7 mouse cellular contexts compared by ENCODE assay signal in genomic region chr2:92389645-92390044, GRCm38 (mm10). TPM values are rescaled to one million over a fixed set of nuclear protein-coding genes. Genes with fewer than 3 reads are reported as not detected.
DNase-seq lines count a peak whose midpoint lies in the region; ATAC-seq and TF ChIP-seq lines count a peak whose summit lies in the region.

No protein-coding gene starts in this region.

- H3K27me3 ChIP-seq in liver, adult 2 months (ENCODE audit: control insufficient read depth, insufficient read depth, low read length), result peaks cover 16% of the 10 kb centered on the region
- H3K27me3 ChIP-seq in limb, embryonic 10.5 days (ENCODE audit: low read depth, poor library complexity, severe bottlenecking), result peaks cover 18% of the 10 kb centered on the region
- H3K27me3 ChIP-seq in neural tube, embryonic 15.5 days (replicated peaks), result no peaks in the 10 kb centered on the region

- 56% methylated on average over 10 of the region's 10 CpGs for WGBS in liver, adult 2 months
- WGBS in limb, embryonic 10.5 days, result 6% methylated on average over 10 of the region's 10 CpGs
- WGBS in neural tube, embryonic 15.5 days, result 2% methylated on average over 10 of the region's 10 CpGs

- H3K9ac ChIP-seq in liver, adult 2 months (ENCODE audit: low read depth, low read length), result no peak overlapping the region
- H3K9ac ChIP-seq in neural tube, embryonic 15.5 days (replicated peaks), result peak overlapping the region; percentile 84; the same call in 1 of the 2 replicates

- no peak; the same call in 1 of the 2 replicates for ATAC-seq in neural tube, embryonic 15.5 days (ENCODE audit: low FRiP score)

- H3K36me3 ChIP-seq in liver, adult 2 months (ENCODE audit: control insufficient read depth, insufficient read depth, low read length), result no peaks in the 10 kb centered on the region
- H3K36me3 ChIP-seq in limb, embryonic 10.5 days, result peaks cover 34% of the 10 kb centered on the region
- peaks cover 30% of the 10 kb centered on the region for H3K36me3 ChIP-seq in neural tube, embryonic 15.5 days

- no peak overlapping the region for H3K27ac ChIP-seq in liver, adult 2 months (replicated peaks; ENCODE audit: insufficient read depth, low read depth, low read length)
- H3K27ac ChIP-seq in embryonic fibroblast, embryonic 13.5 days (ENCODE audit: insufficient read depth, low read length), result no peak overlapping the region
- peak overlapping the region; percentile 91 for H3K27ac ChIP-seq in limb, embryonic 10.5 days
- H3K27ac ChIP-seq in neural tube, embryonic 15.5 days (replicated peaks), result peak overlapping the region; percentile 83

- peak overlapping the region; percentile 58; the same call in 1 of the 2 replicates for H3K4me3 ChIP-seq in liver, adult 2 months (ENCODE audit: insufficient read depth, low read depth, low read length)
- H3K4me3 ChIP-seq in embryonic fibroblast, embryonic 13.5 days (ENCODE audit: insufficient read depth, low read length), result peak overlapping the region; percentile 59
- peak overlapping the region; percentile 66 for H3K4me3 ChIP-seq in limb, embryonic 10.5 days
- H3K4me3 ChIP-seq in neural tube, embryonic 15.5 days (replicated peaks), result peak overlapping the region; percentile 74

- H3K9me3 ChIP-seq in limb, embryonic 10.5 days (replicated peaks), result no peaks in the 10 kb centered on the region
- no peaks in the 10 kb centered on the region for H3K9me3 ChIP-seq in neural tube, embryonic 15.5 days (replicated peaks)

- no peak for TF ChIP-seq CTCF in liver, adult 2 months (IDR thresholded peaks at IDR 0.05; ENCODE audit: low read depth, low read length)
- no peak for TF ChIP-seq CTCF in embryonic fibroblast, embryonic 13.5 days (IDR thresholded peaks at IDR 0.05; ENCODE audit: borderline replicate concordance, insufficient read depth, low read length)

- no peaks in the 10 kb centered on the region for H3K79me2 ChIP-seq in liver, adult 2 months (ENCODE audit: control insufficient read depth, insufficient read depth, low read length)

- no peak for DNase-seq in liver, adult 2 months (ENCODE audit: extremely low read depth, low read depth, low spot score)
- DNase-seq in liver, result no peak
- DNase-seq in limb, embryonic 10.5 days (ENCODE audit: low spot score), result no peak
- DNase-seq in right cerebral cortex, adult 2 months (ENCODE audit: low spot score in 2 of 2), result no peak
- no peak for DNase-seq in frontal cortex, adult 2 months (ENCODE audit: extremely low spot score in 1 of 2, low spot score in 1 of 2)

- no peak for TF ChIP-seq POLR2A in liver, adult 2 months (IDR thresholded peaks at IDR 0.05; ENCODE audit: extremely low read depth, insufficient read depth, low read length)
- no peak for TF ChIP-seq POLR2A in embryonic fibroblast, embryonic 13.5 days (IDR thresholded peaks at IDR 0.05; ENCODE audit: low read depth, low read length)

- H3K4me2 ChIP-seq in neural tube, embryonic 15.5 days, result peak overlapping the region; percentile 87

- H3K4me1 ChIP-seq in liver, adult 2 months (ENCODE audit: control insufficient read depth, insufficient read depth, low read length), result no peaks in the 10 kb centered on the region
- H3K4me1 ChIP-seq in embryonic fibroblast, embryonic 13.5 days (ENCODE audit: control insufficient read depth, insufficient read depth, low read length), result peaks cover 4% of the 10 kb centered on the region; the same call in 1 of the 2 replicates
- H3K4me1 ChIP-seq in limb, embryonic 10.5 days, result peaks cover 65% of the 10 kb centered on the region
- H3K4me1 ChIP-seq in neural tube, embryonic 15.5 days, result peaks cover 68% of the 10 kb centered on the region

RNA-seq across cellular contexts. Expression of gene 1700029I15Rik, which starts 7.3 kb away (rescaled TPM):
- total RNA-seq in liver, adult 2 months (2014; rRNA removed), result 1.3 and 2.0 TPM in 2 replicates
- 3.3 and 5.6 TPM in 2 replicates for polyA plus RNA-seq in liver, adult 2 months (2012; rRNA removed)
- polyA plus RNA-seq in embryonic fibroblast, embryonic 13.5 days (2011; ENCODE audit: insufficient read length, low read depth, missing spikeins), result 0.83 and 0.98 TPM in 2 replicates
- polyA plus RNA-seq in limb, embryonic 10.5 days (2016; fragmentation: Nextera tagmentation; extraction: Ambion mirVana), result 2.5 and 3.3 TPM in 2 replicates
- 7.1 and 8.0 TPM in 2 replicates for polyA plus RNA-seq in neural tube, embryonic 15.5 days (2015; fragmentation: Nextera tagmentation; extraction: Ambion mirVana)
- 6.9 and 7.5 TPM in 2 replicates for polyA plus RNA-seq in frontal cortex, adult 2 months (2012; rRNA removed)

RNA-seq across cellular contexts. Expression of gene Mapk8ip1, which starts 11.4 kb away (rescaled TPM):
- total RNA-seq in liver, adult 2 months (2014; rRNA removed), result 0.65 and 1.0 TPM in 2 replicates
- 1.3 and 1.6 TPM in 2 replicates for polyA plus RNA-seq in liver, adult 2 months (2012; rRNA removed)
- polyA plus RNA-seq in embryonic fibroblast, embryonic 13.5 days (2011; ENCODE audit: insufficient read length, low read depth, missing spikeins), result 7.1 and 8.6 TPM in 2 replicates
- 28.5 and 36.3 TPM in 2 replicates for polyA plus RNA-seq in limb, embryonic 10.5 days (2016; fragmentation: Nextera tagmentation; extraction: Ambion mirVana)
- 134 and 169 TPM in 2 replicates for polyA plus RNA-seq in neural tube, embryonic 15.5 days (2015; fragmentation: Nextera tagmentation; extraction: Ambion mirVana)
- polyA plus RNA-seq in frontal cortex, adult 2 months (2012; rRNA removed), result 288 and 299 TPM in 2 replicates

RNA-seq across cellular contexts. Expression of gene Large2, which starts 15.0 kb away (rescaled TPM):
- 0.37 and 0.74 TPM in 2 replicates for total RNA-seq in liver, adult 2 months (2014; rRNA removed)
- polyA plus RNA-seq in liver, adult 2 months (2012; rRNA removed), result 0.88 and 1.7 TPM in 2 replicates
- polyA plus RNA-seq in embryonic fibroblast, embryonic 13.5 days (2011; ENCODE audit: insufficient read length, low read depth, missing spikeins), result not detected in 2 replicates
- polyA plus RNA-seq in limb, embryonic 10.5 days (2016; fragmentation: Nextera tagmentation; extraction: Ambion mirVana), result 11.5 and 13.0 TPM in 2 replicates
- 0.95 and 2.5 TPM in 2 replicates for polyA plus RNA-seq in neural tube, embryonic 15.5 days (2015; fragmentation: Nextera tagmentation; extraction: Ambion mirVana)
- 0.50 and 0.66 TPM in 2 replicates for polyA plus RNA-seq in frontal cortex, adult 2 months (2012; rRNA removed)

RNA-seq across cellular contexts. Expression of gene Pex16, which starts 15.2 kb away (rescaled TPM):
- 95.5 and 97.7 TPM in 2 replicates for total RNA-seq in liver, adult 2 months (2014; rRNA removed)
- polyA plus RNA-seq in liver, adult 2 months (2012; rRNA removed), result 164 and 196 TPM in 2 replicates
- polyA plus RNA-seq in embryonic fibroblast, embryonic 13.5 days (2011; ENCODE audit: insufficient read length, low read depth, missing spikeins), result 6.1 and 6.7 TPM in 2 replicates
- 19.6 and 20.6 TPM in 2 replicates for polyA plus RNA-seq in limb, embryonic 10.5 days (2016; fragmentation: Nextera tagmentation; extraction: Ambion mirVana)
- polyA plus RNA-seq in neural tube, embryonic 15.5 days (2015; fragmentation: Nextera tagmentation; extraction: Ambion mirVana), result 39.1 and 39.7 TPM in 2 replicates
- 42.4 and 46.2 TPM in 2 replicates for polyA plus RNA-seq in frontal cortex, adult 2 months (2012; rRNA removed)

RNA-seq across cellular contexts. Expression of gene Cry2, which starts 44.2 kb away (rescaled TPM):
- total RNA-seq in liver, adult 2 months (2014; rRNA removed), result 20.5 and 22.4 TPM in 2 replicates
- 17.1 and 21.9 TPM in 2 replicates for polyA plus RNA-seq in liver, adult 2 months (2012; rRNA removed)
- polyA plus RNA-seq in embryonic fibroblast, embryonic 13.5 days (2011; ENCODE audit: insufficient read length, low read depth, missing spikeins), result 14.2 and 16.7 TPM in 2 replicates
- 19.0 and 25.2 TPM in 2 replicates for polyA plus RNA-seq in limb, embryonic 10.5 days (2016; fragmentation: Nextera tagmentation; extraction: Ambion mirVana)
- 43.0 and 46.0 TPM in 2 replicates for polyA plus RNA-seq in neural tube, embryonic 15.5 days (2015; fragmentation: Nextera tagmentation; extraction: Ambion mirVana)
- polyA plus RNA-seq in frontal cortex, adult 2 months (2012; rRNA removed), result 94.1 and 100 TPM in 2 replicates

Comparison
In these comparisons a context has a peak if more than half of its experiments do, and no peak if none do; other contexts are left out.
1. H3K27ac ChIP-seq: peak in limb, embryonic 10.5 days (single experiment) and neural tube, embryonic 15.5 days (single experiment); none in liver, adult 2 months (single experiment) and embryonic fibroblast, embryonic 13.5 days (single experiment).
2. Peak in every context shown above with its lines, with median percentiles within 50 percentile points of each other: H3K4me3 ChIP-seq.